Mouse (Mus musculus): ENCODE data around the gene Amer3.
"Not testable (repeated sequence)": the region's sequence is repeated elsewhere in the genome, so short reads cannot be mapped to it uniquely, and the experiment has no call there.

Amer3 gene

GRCm38 (mm10) chr1:34600000-34600399, 20.5 kb downstream of the Amer3 start:
- DNase-seq (ENCODE audit: extremely low read depth, insufficient read length, low spot score): no peak

GRCm38 (mm10) chr1:34601323-34602047, 22.0 kb downstream of the Amer3 start:
- DNase-seq (ENCODE audit: extremely low read depth, insufficient read length, low spot score): no peak

- DNase-seq (ENCODE audit: extremely low read depth, insufficient read length, low spot score): peak; percentile 72
Observed at GRCm38 (mm10) chr1:34602363-34602762, 22.9 kb downstream of the Amer3 start.

- no peak for DNase-seq (ENCODE audit: extremely low read depth, insufficient read length, low spot score)
Observed at GRCm38 (mm10) chr1:34613801-34614200, 34.3 kb downstream of the Amer3 start.

GRCm38 (mm10) chr1:34620116-34620515, 40.7 kb downstream of the Amer3 start:
- DNase-seq (ENCODE audit: extremely low read depth, insufficient read length, low spot score): not testable (repeated sequence)

GRCm38 (mm10) chr1:34620761-34621160, 41.3 kb downstream of the Amer3 start:
- not testable (repeated sequence) for DNase-seq (ENCODE audit: extremely low read depth, insufficient read length, low spot score)

- DNase-seq (ENCODE audit: extremely low read depth, insufficient read length, low spot score): no peak
Observed at GRCm38 (mm10) chr1:34635711-34636110, 56.3 kb downstream of the Amer3 start.
